Mouse (Mus musculus) ES-E14 (cell line): ENCODE measurements around the gene Pafah1b3.

Source experiments
- HCFC1 ChIP-seq: IDR thresholded peaks from 2 replicates; pipeline ENCODE4 v1.6.1; 2012; ENCODE audit warnings: low read length, inconsistent platforms, borderline replicate concordance; ENCODE audit not compliant: insufficient read depth
- MAFK ChIP-seq: IDR thresholded peaks from 2 replicates; pipeline ENCODE4 v1.6.1; 2014; ENCODE audit warnings: mild to moderate bottlenecking, low read depth, low read length, inconsistent platforms; ENCODE audit not compliant: insufficient read depth
- ZNF384 ChIP-seq: IDR thresholded peaks from 2 replicates; pipeline ENCODE4 v1.6.1; 2012; ENCODE audit warnings: low read depth, low read length, inconsistent platforms

GRCm38 (mm10) chr7:25250141-25250972 lies 47.4 kb downstream of the Pafah1b3 start, which contains the start of gene Erf:
- no peak for TF ChIP-seq MAFK
- no peak for TF ChIP-seq ZNF384
- no peak for TF ChIP-seq HCFC1
